Mouse (Mus musculus) stomach, postnatal 0 days (tissue): ENCODE data around the gene Myo10.

Source experiments
- CTCF ChIP-seq: IDR thresholded peaks from 2 replicates; pipeline ENCODE4 v1.5.1; 2016; ENCODE audit warnings: antibody characterized with exemption, low read depth, mild to moderate bottlenecking, moderate library complexity
- EP300 ChIP-seq: optimal IDR thresholded peaks from 2 replicates; pipeline ENCODE3; 2016; ENCODE audit warnings: antibody characterized with exemption

GRCm38 (mm10) chr15:25620560-25620959 is 1.8 kb upstream of the Myo10 start:
- TF ChIP-seq CTCF (no peak), EP300 (no peak)
